Comparison of ENCODE assay signal across 27 mouse cellular contexts in the genomic region with DNA sequence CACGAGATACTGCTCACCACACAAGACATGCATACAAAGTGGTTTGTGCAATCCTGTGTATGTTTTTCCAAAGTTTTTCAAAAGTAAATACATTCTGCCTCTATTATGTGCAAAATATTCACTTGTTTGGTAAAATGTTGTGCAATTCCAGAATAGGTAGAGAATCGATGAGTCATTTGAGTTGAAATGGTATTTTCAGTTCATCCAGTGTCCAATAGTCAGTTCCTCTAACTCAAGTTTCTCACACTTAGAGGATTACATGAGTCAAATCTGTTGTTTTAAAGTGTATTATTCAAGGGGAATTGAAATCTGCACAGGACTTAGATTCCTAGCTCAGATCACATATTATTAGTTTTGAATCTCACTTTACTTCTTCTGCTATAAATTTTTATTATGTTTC. TPM values are rescaled to one million over a fixed set of nuclear protein-coding genes. Genes with fewer than 3 reads are reported as not detected.
DNase-seq lines count a peak whose midpoint lies in the region; ATAC-seq and TF ChIP-seq lines count a peak whose summit lies in the region.
"Had no signal": no experiment of that assay in that cellular context is flagged by ENCODE, and none has a peak within 500 bp of the region (broad histone marks: within the 10 kb centered on the region; RNA-seq: fewer than 3 reads in every experiment).

No protein-coding gene starts in this region.

- no peaks in the 10 kb centered on the region for H3K27me3 ChIP-seq in liver, adult 2 months (ENCODE audit: control insufficient read depth, insufficient read depth, low read length)
- H3K27me3 ChIP-seq in liver, embryonic 12.5 days (replicated peaks): no peaks in the 10 kb centered on the region
- H3K27me3 ChIP-seq: embryonic facial prominence, embryonic 12.5 days; forebrain, embryonic 13.5 days; forebrain, embryonic 15.5 days; Patski had no signal

- H3K79me2 ChIP-seq in liver, adult 2 months (ENCODE audit: control insufficient read depth, insufficient read depth, low read length): no peaks in the 10 kb centered on the region

- no peaks in the 10 kb centered on the region for H3K36me3 ChIP-seq in liver, adult 2 months (ENCODE audit: control insufficient read depth, insufficient read depth, low read length)
- H3K36me3 ChIP-seq in liver, embryonic 12.5 days: no peaks in the 10 kb centered on the region
- H3K36me3 ChIP-seq: embryonic facial prominence, embryonic 10.5 days; embryonic facial prominence, embryonic 12.5 days; forebrain, embryonic 15.5 days; G1E had no signal

- H3K4me2 ChIP-seq in liver, embryonic 12.5 days: no peak overlapping the region
- H3K4me2 ChIP-seq: embryonic facial prominence, embryonic 12.5 days; forebrain, embryonic 13.5 days; forebrain, embryonic 15.5 days had no signal

- H3K4me1 ChIP-seq in liver, adult 2 months (ENCODE audit: control insufficient read depth, insufficient read depth, low read length): peaks cover 3% of the 10 kb centered on the region; the same call in 1 of the 2 replicates
- H3K4me1 ChIP-seq in liver, embryonic 12.5 days: no peaks in the 10 kb centered on the region
- H3K4me1 ChIP-seq: embryonic facial prominence, embryonic 10.5 days; embryonic facial prominence, embryonic 12.5 days; forebrain, embryonic 13.5 days; forebrain, embryonic 15.5 days had no signal

- 15% methylated on average over 2 of the region's 2 CpGs for WGBS in liver, adult 2 months
- 54% methylated on average over 2 of the region's 2 CpGs for WGBS in liver, embryonic 12.5 days (ENCODE audit: insufficient replicate concordance)

- no peak for TF ChIP-seq CTCF in liver, adult 2 months (IDR thresholded peaks at IDR 0.05; ENCODE audit: low read depth, low read length)

- peak; percentile 72 for DNase-seq in liver, adult 2 months (ENCODE audit: extremely low read depth, low read depth, low spot score)
- DNase-seq in layer of hippocampus, adult 11-12 months (ENCODE audit: low spot score): no peak
- DNase-seq: adrenal gland, adult 8-10 months; adrenal gland, postnatal 14 days; adrenal gland, postnatal 36 days; B cell, adult 2 months; cerebellum, adult 11-12 months; cerebellum, adult 2 months; cerebellum, adult 9-10 months; cerebellum, postnatal 10 days; cerebellum, postnatal 25 days had no signal

- no peak for TF ChIP-seq POLR2A in liver, adult 2 months (IDR thresholded peaks at IDR 0.05; ENCODE audit: extremely low read depth, insufficient read depth, low read length)

- no peak overlapping the region for H3K27ac ChIP-seq in liver, adult 2 months (replicated peaks; ENCODE audit: insufficient read depth, low read depth, low read length)
- H3K27ac ChIP-seq in liver, embryonic 12.5 days: no peak overlapping the region
- H3K27ac ChIP-seq: embryonic facial prominence, embryonic 10.5 days; embryonic facial prominence, embryonic 12.5 days; forebrain, embryonic 13.5 days; forebrain, embryonic 15.5 days had no signal

- no peak for ATAC-seq in liver, embryonic 12.5 days
- ATAC-seq in granulocyte monocyte progenitor cell, adult 5-6 weeks (replicated peaks; ENCODE audit: poor library complexity, severe bottlenecking): peak; percentile 56
- peak; percentile 31 for ATAC-seq in megakaryocyte progenitor cell, adult 5-6 weeks (replicated peaks; ENCODE audit: poor library complexity)
- ATAC-seq: activated CD4-positive, CD25-positive, alpha-beta regulatory T cell, adult 4 months; CD4-positive, CD25-positive, alpha-beta regulatory T cell, adult 4 months; forebrain, embryonic 13.5 days; forebrain, embryonic 15.5 days; Patski had no signal

- H3K4me3 ChIP-seq in liver, adult 2 months (ENCODE audit: insufficient read depth, low read depth, low read length): no peak overlapping the region
- H3K4me3 ChIP-seq in liver, embryonic 12.5 days: no peak overlapping the region
- H3K4me3 ChIP-seq: embryonic facial prominence, embryonic 10.5 days; embryonic facial prominence, embryonic 12.5 days; forebrain, embryonic 13.5 days; forebrain, embryonic 15.5 days had no signal

- H3K9ac ChIP-seq in liver, adult 2 months (ENCODE audit: low read depth, low read length): no peak overlapping the region
- no peak overlapping the region for H3K9ac ChIP-seq in liver, embryonic 12.5 days
- H3K9ac ChIP-seq: embryonic facial prominence, embryonic 12.5 days; forebrain, embryonic 13.5 days; forebrain, embryonic 15.5 days had no signal

- H3K9me3 ChIP-seq in liver, embryonic 12.5 days (replicated peaks): no peaks in the 10 kb centered on the region
- H3K9me3 ChIP-seq: embryonic facial prominence, embryonic 12.5 days; forebrain, embryonic 13.5 days; forebrain, embryonic 15.5 days; G1E had no signal

RNA-seq across cellular contexts. Expression of a gene that starts 5.8 kb away (rescaled TPM):
- total RNA-seq in liver, adult 2 months (2014; rRNA removed): 0.28 and 0.34 TPM in 2 replicates
- 0.10 and 0.17 TPM in 2 replicates for polyA plus RNA-seq in liver, adult 2 months (2012; rRNA removed)
- polyA plus RNA-seq in liver, embryonic 12.5 days (2016; fragmentation: Nextera tagmentation; extraction: Ambion mirVana): not detected in 2 replicates
- total RNA-seq in granulocyte monocyte progenitor cell, adult 5-6 weeks (2014; fragmentation: Nextera tagmentation): not detected in 2 replicates
- total RNA-seq in granulocyte monocyte progenitor cell, adult 5-6 weeks (2017): not detected in 2 replicates
- total RNA-seq in megakaryocyte progenitor cell, adult 5-6 weeks (2015): 0.12 TPM in 1 of 2 replicates, not detected in the other
- total RNA-seq in megakaryocyte progenitor cell, adult 5-6 weeks (2017): not detected in 2 replicates
- total RNA-seq: CH12.LX had no signal
- polyA plus RNA-seq: activated CD4-positive, CD25-positive, alpha-beta regulatory T cell, adult 4 months; cerebellum, adult 2 months; cortical plate, adult 2 months; embryonic facial prominence, embryonic 10.5 days; embryonic facial prominence, embryonic 12.5 days; embryonic facial prominence, embryonic 14.5 days; forebrain, embryonic 11.5 days; forebrain, embryonic 13.5 days; forebrain, embryonic 15.5 days; G1E; Patski had no signal

RNA-seq across cellular contexts. Expression of a gene that starts 14.9 kb away (rescaled TPM):
- not detected in 2 replicates for total RNA-seq in liver, adult 2 months (2014; rRNA removed)
- polyA plus RNA-seq in liver, adult 2 months (2012; rRNA removed): not detected in 2 replicates
- not detected in 2 replicates for polyA plus RNA-seq in liver, embryonic 12.5 days (2016; fragmentation: Nextera tagmentation; extraction: Ambion mirVana)
- total RNA-seq in granulocyte monocyte progenitor cell, adult 5-6 weeks (2014; fragmentation: Nextera tagmentation): not detected in 2 replicates
- not detected in 2 replicates for total RNA-seq in granulocyte monocyte progenitor cell, adult 5-6 weeks (2017)
- not detected in 2 replicates for total RNA-seq in megakaryocyte progenitor cell, adult 5-6 weeks (2015)
- not detected in 2 replicates for total RNA-seq in megakaryocyte progenitor cell, adult 5-6 weeks (2017)
- total RNA-seq: adrenal gland, adult 18-20 months; adrenal gland, postnatal 14 days; adrenal gland, postnatal 36 days; CH12.LX had no signal
- polyA plus RNA-seq: activated CD4-positive, CD25-positive, alpha-beta regulatory T cell, adult 4 months; CD4-positive, CD25-positive, alpha-beta regulatory T cell, adult 4 months; cerebellum, adult 2 months; cortical plate, adult 2 months; embryonic facial prominence, embryonic 10.5 days; embryonic facial prominence, embryonic 12.5 days; embryonic facial prominence, embryonic 14.5 days; forebrain, embryonic 11.5 days; forebrain, embryonic 13.5 days; forebrain, embryonic 15.5 days; G1E; Patski had no signal

RNA-seq across cellular contexts. Expression of a gene that starts 17.4 kb away (rescaled TPM):
- total RNA-seq in liver, adult 2 months (2014; rRNA removed): not detected in 2 replicates
- not detected in 2 replicates for polyA plus RNA-seq in liver, adult 2 months (2012; rRNA removed)
- not detected in 2 replicates for polyA plus RNA-seq in liver, embryonic 12.5 days (2016; fragmentation: Nextera tagmentation; extraction: Ambion mirVana)
- total RNA-seq in granulocyte monocyte progenitor cell, adult 5-6 weeks (2014; fragmentation: Nextera tagmentation): not detected in 2 replicates
- total RNA-seq in granulocyte monocyte progenitor cell, adult 5-6 weeks (2017): not detected in 2 replicates
- total RNA-seq in megakaryocyte progenitor cell, adult 5-6 weeks (2015): not detected in 2 replicates
- total RNA-seq in megakaryocyte progenitor cell, adult 5-6 weeks (2017): not detected in 2 replicates
- total RNA-seq: adrenal gland, adult 18-20 months; adrenal gland, adult 8-10 months; adrenal gland, postnatal 14 days; adrenal gland, postnatal 36 days; CH12.LX had no signal
- polyA plus RNA-seq: activated CD4-positive, CD25-positive, alpha-beta regulatory T cell, adult 4 months; CD4-positive, CD25-positive, alpha-beta regulatory T cell, adult 4 months; cerebellum, adult 2 months; cortical plate, adult 2 months; embryonic facial prominence, embryonic 10.5 days; embryonic facial prominence, embryonic 14.5 days; forebrain, embryonic 11.5 days; forebrain, embryonic 13.5 days; forebrain, embryonic 15.5 days; G1E; Patski had no signal

RNA-seq across cellular contexts. Expression of a gene that starts 37.0 kb away (rescaled TPM):
- not detected in 2 replicates for total RNA-seq in liver, adult 2 months (2014; rRNA removed)
- not detected in 2 replicates for polyA plus RNA-seq in liver, adult 2 months (2012; rRNA removed)
- polyA plus RNA-seq in liver, embryonic 12.5 days (2016; fragmentation: Nextera tagmentation; extraction: Ambion mirVana): not detected in 2 replicates
- total RNA-seq in granulocyte monocyte progenitor cell, adult 5-6 weeks (2014; fragmentation: Nextera tagmentation): not detected in 2 replicates
- not detected in 2 replicates for total RNA-seq in granulocyte monocyte progenitor cell, adult 5-6 weeks (2017)
- total RNA-seq in megakaryocyte progenitor cell, adult 5-6 weeks (2015): not detected in 2 replicates
- total RNA-seq in megakaryocyte progenitor cell, adult 5-6 weeks (2017): not detected in 2 replicates
- total RNA-seq: adrenal gland, adult 18-20 months; adrenal gland, adult 8-10 months; adrenal gland, postnatal 14 days; CH12.LX had no signal
- polyA plus RNA-seq: activated CD4-positive, CD25-positive, alpha-beta regulatory T cell, adult 4 months; CD4-positive, CD25-positive, alpha-beta regulatory T cell, adult 4 months; cerebellum, adult 2 months; cortical plate, adult 2 months; embryonic facial prominence, embryonic 10.5 days; embryonic facial prominence, embryonic 12.5 days; embryonic facial prominence, embryonic 14.5 days; forebrain, embryonic 11.5 days; forebrain, embryonic 13.5 days; forebrain, embryonic 15.5 days; G1E; Patski had no signal

RNA-seq across cellular contexts. Expression of a gene that starts 43.8 kb away (rescaled TPM):
- total RNA-seq in liver, adult 2 months (2014; rRNA removed): not detected in 2 replicates
- polyA plus RNA-seq in liver, adult 2 months (2012; rRNA removed): not detected in 2 replicates
- not detected in 2 replicates for polyA plus RNA-seq in liver, embryonic 12.5 days (2016; fragmentation: Nextera tagmentation; extraction: Ambion mirVana)
- total RNA-seq in granulocyte monocyte progenitor cell, adult 5-6 weeks (2014; fragmentation: Nextera tagmentation): not detected in 2 replicates
- total RNA-seq in granulocyte monocyte progenitor cell, adult 5-6 weeks (2017): not detected in 2 replicates
- total RNA-seq in megakaryocyte progenitor cell, adult 5-6 weeks (2015): not detected in 2 replicates
- not detected in 2 replicates for total RNA-seq in megakaryocyte progenitor cell, adult 5-6 weeks (2017)
- total RNA-seq: adrenal gland, adult 18-20 months; adrenal gland, adult 8-10 months; adrenal gland, postnatal 14 days; adrenal gland, postnatal 36 days; CH12.LX; G1E had no signal
- polyA plus RNA-seq: activated CD4-positive, CD25-positive, alpha-beta regulatory T cell, adult 4 months; CD4-positive, CD25-positive, alpha-beta regulatory T cell, adult 4 months; cerebellum, adult 2 months; cortical plate, adult 2 months; embryonic facial prominence, embryonic 10.5 days; embryonic facial prominence, embryonic 12.5 days; embryonic facial prominence, embryonic 14.5 days; forebrain, embryonic 11.5 days; forebrain, embryonic 13.5 days; forebrain, embryonic 15.5 days; G1E; Patski had no signal
